Mouse (Mus musculus) ES-E14 (cell line): Measurements from ENCODE around the gene Hdac7. TPM values are rescaled to one million over a fixed set of nuclear protein-coding genes. Genes with fewer than 3 reads are reported as not detected.
A peak's percentile ranks its signal among the peaks of the same experiment; 100 is the strongest.
"Not testable (repeated sequence)": the region's sequence is repeated elsewhere in the genome, so short reads cannot be mapped to it uniquely, and the experiment has no call there.

ENCODE experiments used
- DNase-seq: peaks from one replicate; pipeline ENCODE4 v3.0.0-alpha.2; 2013; ENCODE audit warnings: low read depth, low spot score
- H3K27ac ChIP-seq: 2 replicates; pipeline ENCODE4 v1.5.1; 2012; ENCODE audit warnings: low read depth, mild to moderate bottlenecking, low read length, moderate library complexity, mixed read lengths; ENCODE audit not compliant: poor library complexity, insufficient read depth, severe bottlenecking
- H3K36me3 ChIP-seq: 2 replicates; pipeline ENCODE4 v1.6.1; 2012; ENCODE audit warnings: mild to moderate bottlenecking, low read length, moderate library complexity, mixed read lengths; ENCODE audit not compliant: control insufficient read depth, poor library complexity, insufficient read depth, severe bottlenecking
- H3K4me1 ChIP-seq, 2 experiments: fragments of 150-350 bp in 1 of 2; sonication (generic) in 1 of 2; 2 replicates each; pipeline ENCODE4 v1.6.1; 2012; ENCODE audit warnings: low read length in 2 of 2, mild to moderate bottlenecking in 1 of 2, mixed read lengths in 1 of 2; ENCODE audit not compliant: control insufficient read depth in 2 of 2, insufficient read depth in 2 of 2, poor library complexity in 1 of 2
- H3K4me3 ChIP-seq, 2 experiments: fragments of 150-350 bp in 1 of 2; sonication (generic) in 1 of 2; 2 replicates each; pipeline ENCODE4 v1.5.1; 2012; ENCODE audit warnings: low read length in 2 of 2, low read depth in 1 of 2, mild to moderate bottlenecking in 1 of 2, mixed read lengths in 1 of 2; ENCODE audit not compliant: insufficient read depth in 1 of 2, poor library complexity in 1 of 2, severe bottlenecking in 1 of 2
- H3K9ac ChIP-seq: 2 replicates; pipeline ENCODE4 v1.6.1; 2012; ENCODE audit warnings: low read depth, mild to moderate bottlenecking, low read length, mixed read lengths; ENCODE audit not compliant: poor library complexity, insufficient read depth, severe bottlenecking
- H3K9me3 ChIP-seq: fragments of 150-350 bp; sonication (generic); 2 replicates; pipeline ENCODE4 v1.6.1; 2012; ENCODE audit warnings: low read depth, mild to moderate bottlenecking, low read length; ENCODE audit not compliant: control insufficient read depth, insufficient read depth
- CHD2 ChIP-seq: IDR thresholded peaks from 2 replicates; pipeline ENCODE4 v1.6.1; 2014; ENCODE audit warnings: mild to moderate bottlenecking, low read depth, low read length, inconsistent platforms
- HCFC1 ChIP-seq: IDR thresholded peaks from 2 replicates; pipeline ENCODE4 v1.6.1; 2012; ENCODE audit warnings: low read length, inconsistent platforms, borderline replicate concordance; ENCODE audit not compliant: insufficient read depth
- MAFK ChIP-seq: IDR thresholded peaks from 2 replicates; pipeline ENCODE4 v1.6.1; 2014; ENCODE audit warnings: mild to moderate bottlenecking, low read depth, low read length, inconsistent platforms; ENCODE audit not compliant: insufficient read depth
- ZC3H11A ChIP-seq: IDR thresholded peaks from 2 replicates; pipeline ENCODE4 v1.6.1; 2012; ENCODE audit warnings: low read depth, mild to moderate bottlenecking, inconsistent platforms, low read length, borderline replicate concordance
- ZNF384 ChIP-seq: IDR thresholded peaks from 2 replicates; pipeline ENCODE4 v1.6.1; 2012; ENCODE audit warnings: low read depth, low read length, inconsistent platforms
- in situ Hi-C, 2 experiments: fragments of 600-800 bp; cut with MboI; formaldehyde crosslinking; loops; one replicate each; pipeline ENCODE4 v1.15.1; 2025; ENCODE audit warnings: low sequenced_read_pairs in 2 of 2, inconsistent platforms in 1 of 2; ENCODE audit not compliant: unreplicated experiment in 2 of 2
- total RNA-seq: library from RNA; depleted of rRNA; stranded (reverse); fragments of 300-350 nt; gene quantifications from 2 replicates; pipeline ENCODE4 v1.2.3, GENCODE M21; 2012

The Hdac7 gene
- total RNA-seq, 1 experiment: 7.4 TPM

DNA sequence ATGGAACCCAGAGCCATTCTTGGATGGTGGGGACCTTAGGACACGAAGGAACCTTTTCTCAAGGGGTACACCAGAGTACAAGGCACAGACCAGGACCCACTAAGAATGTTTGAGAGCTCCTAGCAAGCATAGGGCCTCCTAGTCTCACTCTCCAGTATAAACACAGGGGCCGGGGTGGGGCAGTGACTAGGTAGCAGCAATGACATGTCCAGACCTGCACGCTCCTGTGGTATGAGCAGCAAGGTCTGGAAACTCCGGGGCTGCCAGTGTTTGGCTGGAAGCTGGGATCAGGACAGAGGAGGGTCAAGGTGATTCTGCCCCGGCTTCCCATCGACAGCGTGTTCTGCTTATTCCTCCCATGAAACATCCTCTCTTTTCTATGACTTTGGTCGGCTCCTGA, 31.5 kb upstream of the Hdac7 start:
- H3K4me3 ChIP-seq: no peak overlapping the region
- no peaks in the 10 kb centered on the region for H3K9me3 ChIP-seq
- no peak for DNase-seq

DNA sequence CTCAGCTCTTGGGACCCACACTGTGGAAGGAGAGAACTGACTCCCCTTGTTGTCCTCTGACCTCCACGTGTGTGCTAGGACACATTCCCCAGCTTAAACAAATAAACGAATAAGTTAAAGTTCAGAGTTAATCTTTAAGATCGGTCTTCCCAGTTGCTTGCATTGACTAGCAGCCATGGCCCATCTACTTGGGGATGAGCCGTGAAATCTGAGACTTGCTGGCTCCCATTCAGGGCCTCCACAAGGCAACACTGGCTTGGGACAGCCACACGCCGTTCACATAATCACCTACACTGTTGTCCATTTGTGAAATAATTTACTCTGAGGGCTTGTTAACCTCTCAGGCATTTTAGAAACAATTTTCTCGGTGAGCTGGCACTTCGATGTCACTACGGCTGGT, 29.4 kb upstream of the Hdac7 start:
- in situ Hi-C loops: no loop called here
- H3K27ac ChIP-seq: no peak overlapping the region
- TF ChIP-seq HCFC1 (no peak), ZNF384 (no peak), MAFK (no peak), ZC3H11A (no peak), CHD2 (no peak)

More for the DNA sequence above, 31.5 kb upstream of the Hdac7 start:
- Histone ChIP-seq H3K36me3 (no peaks in the 10 kb centered on the region), H3K9ac (no peak overlapping the region), H3K4me1 (peaks cover 0 to 5% of the 10 kb centered on the region in 2 experiments; a peak in 1 of 4 replicates), H3K27ac (no peak overlapping the region)
- in situ Hi-C loops: no loop called here
- no peak for TF ChIP-seq CHD2
- no peak for TF ChIP-seq ZC3H11A
- no peak for TF ChIP-seq ZNF384
- TF ChIP-seq MAFK: no peak
- no peak for TF ChIP-seq HCFC1

DNA sequence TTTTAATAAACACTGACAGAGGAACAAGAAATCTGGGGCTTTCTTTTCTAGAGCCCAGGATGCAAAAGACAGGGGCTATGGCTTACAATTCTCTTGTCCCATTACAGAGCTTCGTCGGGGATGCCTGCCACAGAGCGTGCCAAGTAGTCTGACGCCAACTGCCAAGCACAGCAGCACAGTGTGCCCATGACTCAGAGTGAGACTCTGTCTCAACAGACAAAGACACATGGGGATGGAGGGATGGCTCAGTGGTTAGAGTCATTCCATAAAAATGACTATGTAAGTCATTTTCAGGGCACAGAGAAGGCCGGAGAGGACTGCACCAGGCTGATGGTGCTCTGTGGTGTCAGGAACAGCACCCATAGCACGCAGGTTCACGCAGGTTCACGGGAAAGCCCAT, 27.9 kb upstream of the Hdac7 start:
- in situ Hi-C loops: no loop called here
- DNase-seq: no peak
- no peak overlapping the region for H3K27ac ChIP-seq
- no peak overlapping the region for H3K9ac ChIP-seq
- no peak overlapping the region for H3K4me3 ChIP-seq
- peaks cover 0 to 5% of the 10 kb centered on the region in 2 experiments; a peak in 1 of 4 replicates for H3K4me1 ChIP-seq
- no peaks in the 10 kb centered on the region for H3K36me3 ChIP-seq
- no peak for TF ChIP-seq MAFK
- TF ChIP-seq ZC3H11A: no peak
- no peak for TF ChIP-seq ZNF384
- no peak for TF ChIP-seq HCFC1
- TF ChIP-seq CHD2: no peak
- no peaks in the 10 kb centered on the region for H3K9me3 ChIP-seq

More for the DNA sequence above, 29.4 kb upstream of the Hdac7 start:
- Histone ChIP-seq H3K36me3 (no peaks in the 10 kb centered on the region), H3K4me3 (no peak overlapping the region), H3K4me1 (peaks cover 0 to 5% of the 10 kb centered on the region in 2 experiments; a peak in 1 of 4 replicates), H3K9me3 (no peaks in the 10 kb centered on the region), H3K9ac (no peak overlapping the region)
- DNase-seq: no peak

DNA sequence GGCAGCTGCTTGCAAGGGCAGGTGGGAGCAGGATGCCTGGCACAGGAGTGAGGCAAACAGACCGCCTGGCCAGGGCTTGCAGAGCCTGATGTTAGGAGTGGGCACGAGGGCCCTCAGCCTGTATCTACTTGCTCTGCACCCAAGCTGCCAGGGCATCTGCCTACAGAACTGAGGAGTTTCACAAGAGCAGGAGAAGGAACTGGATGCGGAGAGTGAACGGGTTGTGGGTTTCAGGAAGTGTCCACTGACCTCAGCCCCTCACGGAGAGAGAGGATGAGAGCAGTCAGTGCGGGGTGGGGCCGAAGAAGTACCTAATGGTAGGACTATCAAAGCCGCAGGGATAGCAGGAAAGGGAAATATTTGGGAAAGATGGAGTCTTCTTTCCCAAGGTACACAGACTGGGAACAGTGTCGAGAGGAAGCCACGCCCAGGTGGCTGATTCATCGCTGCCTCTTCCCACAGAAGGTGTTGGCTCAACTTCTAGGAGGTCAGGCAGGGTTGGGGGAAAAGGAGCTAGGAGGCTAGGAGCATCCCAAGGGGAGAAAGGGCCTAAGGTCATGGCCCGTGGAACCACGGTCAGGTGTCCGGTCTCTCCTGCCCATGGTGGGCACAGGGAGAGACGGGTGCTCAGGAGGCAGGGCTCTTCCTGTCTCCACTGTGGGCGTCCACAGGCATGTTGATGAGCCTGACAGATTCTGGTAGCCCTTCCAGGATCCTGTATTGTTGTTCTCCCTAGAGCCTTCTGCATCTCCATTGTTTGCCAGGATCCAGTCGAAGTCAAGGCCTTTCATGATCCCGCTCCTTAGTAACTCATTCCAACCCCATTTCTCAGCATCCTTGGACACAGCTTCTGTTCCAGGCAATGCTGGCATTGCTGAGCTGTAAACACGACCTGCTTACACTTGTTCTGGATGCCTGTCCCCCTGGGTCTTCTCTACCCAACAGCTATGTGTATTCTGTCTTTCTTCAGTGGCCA, 27.0 kb upstream of the Hdac7 start:
- Histone ChIP-seq H3K27ac (no peak overlapping the region), H3K9ac (no peak overlapping the region), H3K36me3 (no peaks in the 10 kb centered on the region), H3K9me3 (no peaks in the 10 kb centered on the region), H3K4me1 (0 out of 4 replicates have a peak, but pooled peaks cover 0 to 2% of the 10 kb centered on the region in 2 experiments), H3K4me3 (no peak overlapping the region)
- in situ Hi-C loops: no loop called here
- TF ChIP-seq MAFK (no peak), ZC3H11A (no peak), ZNF384 (no peak), HCFC1 (no peak), CHD2 (no peak)
- no peak for DNase-seq

DNA sequence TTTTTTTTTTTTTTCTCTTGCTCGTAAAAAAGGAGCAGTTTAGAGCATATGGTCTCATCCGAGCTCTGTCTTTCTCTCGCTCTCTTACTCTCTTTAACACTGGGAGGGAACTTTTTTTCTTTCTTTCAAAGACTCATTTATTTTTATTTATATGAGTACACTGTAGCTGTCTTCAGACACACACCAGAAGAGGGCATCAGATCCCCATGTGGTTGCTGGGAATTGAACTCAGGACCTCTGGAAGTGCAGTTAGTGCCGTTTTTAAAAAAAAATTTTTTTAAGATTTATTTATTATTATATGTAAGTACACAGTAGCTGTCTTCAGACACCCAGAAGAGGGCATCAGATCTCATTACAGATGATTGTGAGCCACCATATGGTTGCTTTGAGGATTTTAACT, 25.8 kb upstream of the Hdac7 start:
- DNase-seq, H3K4me1 ChIP-seq, H3K27ac ChIP-seq, in situ Hi-C loops, H3K9ac ChIP-seq, H3K4me3 ChIP-seq, H3K9me3 ChIP-seq, H3K36me3 ChIP-seq: not testable (repeated sequence)
- peak; percentile 26; the same call in 1 of the 2 replicates for TF ChIP-seq ZNF384
